Mouse (Mus musculus): ENCODE data around the gene Gm21972.

Gm21972 gene

GRCm38 (mm10) chr1:86161061-86161460, 27.6 kb downstream of the Gm21972 start:
- DNase-seq (ENCODE audit: extremely low spot score) = no peak

GRCm38 (mm10) chr1:86174602-86175001, 41.2 kb downstream of the Gm21972 start:
- no peak for DNase-seq (ENCODE audit: extremely low spot score)

- no peak for DNase-seq (ENCODE audit: extremely low spot score)
Measured at GRCm38 (mm10) chr1:86176066-86176465, 42.6 kb downstream of the Gm21972 start.

- peak; percentile 84 for DNase-seq (ENCODE audit: extremely low spot score)
Measured at GRCm38 (mm10) chr1:86178462-86179253, 45.2 kb downstream of the Gm21972 start.

GRCm38 (mm10) chr1:86182004-86182709, 48.7 kb downstream of the Gm21972 start:
- no peak for DNase-seq (ENCODE audit: extremely low spot score)

GRCm38 (mm10) chr1:86183577-86184263, 50.3 kb downstream of the Gm21972 start:
- DNase-seq (ENCODE audit: extremely low spot score) = no peak

GRCm38 (mm10) chr1:86186762-86187161, 53.3 kb downstream of the Gm21972 start:
- no peak for DNase-seq (ENCODE audit: extremely low spot score)

- DNase-seq (ENCODE audit: extremely low spot score) = no peak
Measured at GRCm38 (mm10) chr1:86187856-86188255, 54.4 kb downstream of the Gm21972 start.

GRCm38 (mm10) chr1:86188271-86188670, 54.8 kb downstream of the Gm21972 start:
- DNase-seq (ENCODE audit: extremely low spot score) = no peak

- no peak for DNase-seq (ENCODE audit: extremely low spot score)
Measured at GRCm38 (mm10) chr1:86189034-86189702, 55.7 kb downstream of the Gm21972 start.

GRCm38 (mm10) chr1:86190843-86191242, 57.4 kb downstream of the Gm21972 start:
- DNase-seq (ENCODE audit: extremely low spot score) = no peak

GRCm38 (mm10) chr1:86194044-86194443, 60.6 kb downstream of the Gm21972 start:
- DNase-seq (ENCODE audit: extremely low spot score) = no peak

- DNase-seq (ENCODE audit: extremely low spot score) = no peak
Measured at GRCm38 (mm10) chr1:86198276-86198675, 64.8 kb downstream of the Gm21972 start.

- no peak for DNase-seq (ENCODE audit: extremely low spot score)
Measured at GRCm38 (mm10) chr1:86199026-86199425, 65.6 kb downstream of the Gm21972 start.

- no peak for DNase-seq (ENCODE audit: extremely low spot score)
Measured at GRCm38 (mm10) chr1:86201312-86201711, 67.9 kb downstream of the Gm21972 start.

- no peak for DNase-seq (ENCODE audit: extremely low spot score)
Measured at GRCm38 (mm10) chr1:86202617-86203219, 69.3 kb downstream of the Gm21972 start.

- no peak for DNase-seq (ENCODE audit: extremely low spot score)
Measured at GRCm38 (mm10) chr1:86210676-86211075, 77.2 kb downstream of the Gm21972 start.

GRCm38 (mm10) chr1:86211498-86211897, 78.1 kb downstream of the Gm21972 start:
- no peak for DNase-seq (ENCODE audit: extremely low spot score)
